ENCODE assay signal across 8 mouse cellular contexts in genomic region chr2:71367125-71367880, GRCm38 (mm10). TPM values are rescaled to one million over a fixed set of nuclear protein-coding genes. Genes with fewer than 3 reads are reported as not detected.
A peak's percentile ranks its signal among the peaks of the same experiment; 100 is the strongest.
DNase-seq lines count a peak whose midpoint lies in the region; ATAC-seq and TF ChIP-seq lines count a peak whose summit lies in the region.

Gene Slc25a12, minus strand, starts transcription at chr2:71367749.

- H3K36me3 ChIP-seq in embryonic facial prominence, embryonic 13.5 days = no peaks in the 10 kb centered on the region; the same call in 1 of the 2 replicates
- 0 out of 2 replicates have a peak, but pooled peaks cover 1% of the 10 kb centered on the region for H3K36me3 ChIP-seq in kidney, adult 2 months (ENCODE audit: control insufficient read depth, insufficient read depth, low read length)
- peaks cover under 1% of the 10 kb centered on the region; the same call in 1 of the 2 replicates for H3K36me3 ChIP-seq in limb, embryonic 12.5 days
- H3K36me3 ChIP-seq in midbrain, embryonic 14.5 days (ENCODE audit: control insufficient read depth, insufficient read depth, low read length) = 0 out of 2 replicates have a peak, but pooled peaks cover under 1% of the 10 kb centered on the region

- peaks cover 16% of the 10 kb centered on the region for H3K4me1 ChIP-seq in embryonic facial prominence, embryonic 13.5 days
- H3K4me1 ChIP-seq in kidney, adult 2 months (ENCODE audit: control insufficient read depth, insufficient read depth, low read length) = peaks cover 3% of the 10 kb centered on the region; the same call in 1 of the 2 replicates
- H3K4me1 ChIP-seq in limb, embryonic 12.5 days (replicated peaks) = 0 out of 2 replicates have a peak, but pooled peaks cover 3% of the 10 kb centered on the region
- H3K4me1 ChIP-seq in midbrain, embryonic 14.5 days (ENCODE audit: control insufficient read depth, insufficient read depth, low read length) = peaks cover 19% of the 10 kb centered on the region

- peak within 1 kb of the TSS; percentile 71 for H3K27ac ChIP-seq in embryonic facial prominence, embryonic 13.5 days
- H3K27ac ChIP-seq in kidney, adult 2 months (ENCODE audit: insufficient read depth, low read depth, low read length) = peak within 1 kb of the TSS; percentile 93
- peak within 1 kb of the TSS; percentile 70 for H3K27ac ChIP-seq in limb, embryonic 12.5 days
- peak within 1 kb of the TSS; percentile 70 for H3K27ac ChIP-seq in midbrain, embryonic 14.5 days (replicated peaks; ENCODE audit: low read depth, low read length)

- no peaks in the 10 kb centered on the region for H3K27me3 ChIP-seq in embryonic facial prominence, embryonic 13.5 days
- no peaks in the 10 kb centered on the region for H3K27me3 ChIP-seq in kidney, adult 2 months (replicated peaks; ENCODE audit: control insufficient read depth, insufficient read depth, low read length)
- H3K27me3 ChIP-seq in limb, embryonic 12.5 days = no peaks in the 10 kb centered on the region
- no peaks in the 10 kb centered on the region for H3K27me3 ChIP-seq in midbrain, embryonic 14.5 days (ENCODE audit: control insufficient read depth, insufficient read depth, low read length)

- peak; percentile 85 for DNase-seq in 3T3-L1 (ENCODE audit: low read depth, low spot score)
- peak; percentile 51 to 70 for DNase-seq in adrenal gland, postnatal 4 days (ENCODE audit: low spot score in 2 of 2)
- peak; percentile 90 to 91 for DNase-seq in heart, adult 18-20 months
- DNase-seq in kidney, adult 2 months = peak; percentile 86
- DNase-seq in midbrain, embryonic 14.5 days = peak; percentile 94
- DNase-seq in spleen, adult 12 weeks (ENCODE audit: low spot score) = peak; percentile 78

- no peaks in the 10 kb centered on the region for H3K9me3 ChIP-seq in embryonic facial prominence, embryonic 13.5 days
- no peaks in the 10 kb centered on the region for H3K9me3 ChIP-seq in limb, embryonic 12.5 days
- H3K9me3 ChIP-seq in midbrain, embryonic 14.5 days (ENCODE audit: control insufficient read depth, low read length) = no peaks in the 10 kb centered on the region

- TF ChIP-seq POLR2A in kidney, adult 2 months (IDR thresholded peaks at IDR 0.05; ENCODE audit: low read depth, low read length) = no peak

- H3K4me3 ChIP-seq in embryonic facial prominence, embryonic 13.5 days = peak within 1 kb of the TSS; percentile 79
- peak within 1 kb of the TSS; percentile 98 for H3K4me3 ChIP-seq in kidney, adult 2 months (ENCODE audit: insufficient read depth, low read depth, low read length)
- H3K4me3 ChIP-seq in limb, embryonic 12.5 days (replicated peaks) = peak within 1 kb of the TSS; percentile 68
- H3K4me3 ChIP-seq in midbrain, embryonic 14.5 days (replicated peaks; ENCODE audit: low read depth, low read length) = peak within 1 kb of the TSS; percentile 54

- no peak for TF ChIP-seq CTCF in kidney, adult 2 months (conservative IDR thresholded peaks at IDR 0.05; ENCODE audit: insufficient read depth, insufficient read length, low read depth, low read length)

- peak within 1 kb of the TSS; percentile 79 for H3K4me2 ChIP-seq in embryonic facial prominence, embryonic 13.5 days
- H3K4me2 ChIP-seq in limb, embryonic 12.5 days = peak within 1 kb of the TSS; percentile 74
- peak within 1 kb of the TSS; percentile 66 for H3K4me2 ChIP-seq in midbrain, embryonic 14.5 days (ENCODE audit: low read length)

- peak; percentile 76 for ATAC-seq in embryonic facial prominence, embryonic 13.5 days (ENCODE audit: insufficient number of reproducible peaks, insufficient read depth, low FRiP score, low TSS enrichment, low read depth)
- ATAC-seq in limb, embryonic 12.5 days (ENCODE audit: insufficient number of reproducible peaks, insufficient read depth, low FRiP score, low TSS enrichment, low read depth) = peak; percentile 88
- ATAC-seq in midbrain, embryonic 14.5 days (ENCODE audit: low FRiP score, low TSS enrichment) = peak; percentile 92

- WGBS in embryonic facial prominence, embryonic 13.5 days = under 1% methylated on average over 57 of the region's 57 CpGs
- WGBS in kidney, adult 2 months = under 1% methylated on average over 57 of the region's 57 CpGs
- under 1% methylated on average over 57 of the region's 57 CpGs for WGBS in limb, embryonic 12.5 days
- WGBS in midbrain, embryonic 14.5 days = under 1% methylated on average over 57 of the region's 57 CpGs

- peak within 1 kb of the TSS; percentile 80 for H3K9ac ChIP-seq in embryonic facial prominence, embryonic 13.5 days
- H3K9ac ChIP-seq in limb, embryonic 12.5 days (replicated peaks) = peak within 1 kb of the TSS; percentile 79
- H3K9ac ChIP-seq in midbrain, embryonic 14.5 days (replicated peaks; ENCODE audit: low read length) = peak within 1 kb of the TSS; percentile 71

RNA-seq across cellular contexts. Expression of gene Slc25a12, which starts in this region (rescaled TPM):
- total RNA-seq in adrenal gland, postnatal 4 days (2021) = 10 to 100 TPM; 81.7 to 81.8 TPM
- 36.0 and 45.5 TPM in 2 replicates for polyA plus RNA-seq in embryonic facial prominence, embryonic 13.5 days (2015; fragmentation: Nextera tagmentation; extraction: Ambion mirVana)
- total RNA-seq in heart, adult 18-20 months (2021) = 100 to 1,000 TPM; 253 to 258 TPM
- 72.9 and 82.5 TPM in 2 replicates for polyA plus RNA-seq in kidney, adult 2 months (2012; rRNA removed)
- 30.8 and 31.4 TPM in 2 replicates for polyA plus RNA-seq in limb, embryonic 12.5 days (2016; fragmentation: Nextera tagmentation; extraction: Ambion mirVana)
- polyA plus RNA-seq in midbrain, embryonic 14.5 days (2014; fragmentation: Nextera tagmentation; extraction: Ambion mirVana) = 85.2 and 86.3 TPM in 2 replicates

Comparison
In these comparisons a context has a peak if more than half of its experiments do, and no peak if none do; other contexts are left out.
1. Peak in every context shown above with its lines: DNase-seq, ATAC-seq, H3K4me3 ChIP-seq and H3K27ac ChIP-seq.